Mouse (Mus musculus): ENCODE measurements around the gene Akr1c18. TPM values are rescaled to one million over a fixed set of nuclear protein-coding genes. Genes with fewer than 3 reads are reported as not detected.
"Not testable (repeated sequence)": the region's sequence is repeated elsewhere in the genome, so short reads cannot be mapped to it uniquely, and the experiment has no call there.

Akr1c18 gene
- polyA plus RNA-seq (2015; fragmentation: Nextera tagmentation; extraction: Ambion mirVana) = 0.27 TPM in 1 of 2 replicates, not detected in the other

- H3K27me3 ChIP-seq (replicated peaks) = no peaks in the 10 kb centered on the region
- H3K4me1 ChIP-seq = no peaks in the 10 kb centered on the region
- no peak within 1 kb of the TSS for H3K27ac ChIP-seq (replicated peaks)
- no peak within 1 kb of the TSS for H3K9ac ChIP-seq (replicated peaks)
- no peak within 1 kb of the TSS for H3K4me3 ChIP-seq (replicated peaks)
- WGBS = 52% methylated on average over 5 of the region's 5 CpGs
- H3K9me3 ChIP-seq (replicated peaks) = no peaks in the 10 kb centered on the region
- H3K4me2 ChIP-seq = no peak within 1 kb of the TSS
- no peak for ATAC-seq (ENCODE audit: low FRiP score)
- H3K36me3 ChIP-seq = no peaks in the 10 kb centered on the region
Observed at GRCm38 (mm10) chr13:4150518-4150917, at the start of gene Akr1c18. Akr1c18 (minus strand) TSS chr13:4150654.

DNA sequence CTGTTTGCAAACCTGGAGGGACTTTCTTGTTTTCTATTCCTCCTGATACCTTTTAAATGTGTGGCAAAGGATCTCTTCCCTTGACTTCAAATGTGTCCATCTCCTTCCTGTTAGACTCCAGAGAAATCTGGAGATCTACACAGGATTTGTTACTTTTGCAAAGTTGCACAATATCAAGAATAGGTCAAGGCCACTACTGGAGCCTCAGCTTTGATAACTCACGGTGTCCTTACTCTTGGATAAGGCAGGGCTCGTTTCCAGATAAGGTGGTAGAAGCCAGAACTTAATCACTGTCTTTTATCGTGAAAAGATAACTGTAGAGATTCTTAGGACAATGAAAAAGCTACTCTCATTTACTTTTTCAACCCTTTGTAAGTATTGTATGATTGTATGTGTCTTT lies 42.1 kb upstream of the Akr1c18 start:
- no peaks in the 10 kb centered on the region for H3K9me3 ChIP-seq (replicated peaks)
- H3K9ac ChIP-seq (replicated peaks) = no peak overlapping the region
- no peak overlapping the region for H3K27ac ChIP-seq (replicated peaks)
- no peak overlapping the region for H3K4me2 ChIP-seq
- WGBS = 83% methylated on average over 3 of the region's 3 CpGs
- no peaks in the 10 kb centered on the region for H3K27me3 ChIP-seq (replicated peaks)
- no peaks in the 10 kb centered on the region for H3K4me1 ChIP-seq
- no peak for ATAC-seq (ENCODE audit: low FRiP score)
- no peaks in the 10 kb centered on the region for H3K36me3 ChIP-seq
- H3K4me3 ChIP-seq (replicated peaks) = no peak overlapping the region

DNA sequence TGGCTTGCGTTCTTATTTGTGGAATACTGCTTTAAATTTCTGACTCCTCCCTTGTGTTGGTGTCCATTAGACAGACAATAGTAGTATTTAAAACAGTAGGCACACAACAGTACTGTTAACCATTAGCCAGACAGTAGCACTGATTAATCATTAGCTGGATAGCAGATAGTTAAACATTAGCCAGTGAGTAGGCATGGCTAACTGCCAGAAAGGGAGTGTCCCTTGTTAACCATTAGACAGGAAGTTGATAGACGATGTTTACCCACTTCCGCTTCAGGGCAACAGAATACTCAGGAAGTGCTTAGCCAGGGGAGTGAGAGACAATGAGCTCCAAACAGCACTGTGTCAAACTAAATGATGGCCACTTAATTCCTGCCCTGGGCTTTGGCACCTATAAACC lies 40.5 kb upstream of the Akr1c18 start, which contains the start of gene Akr1c13:
Akr1c13 (plus strand) TSS at position 247 of the 400 bp plus-strand sequence.
- Histone ChIP-seq H3K9ac (replicated peaks) (no peak within 1 kb of the TSS), H3K27ac (replicated peaks) (no peak within 1 kb of the TSS), H3K4me2 (no peak within 1 kb of the TSS), H3K36me3 (no peaks in the 10 kb centered on the region), H3K9me3 (replicated peaks) (no peaks in the 10 kb centered on the region), H3K4me3 (replicated peaks) (no peak within 1 kb of the TSS), H3K27me3 (replicated peaks) (no peaks in the 10 kb centered on the region), H3K4me1 (no peaks in the 10 kb centered on the region)
- ATAC-seq (ENCODE audit: low FRiP score) = no peak
- WGBS = 48% methylated on average over 3 of the region's 3 CpGs

DNA sequence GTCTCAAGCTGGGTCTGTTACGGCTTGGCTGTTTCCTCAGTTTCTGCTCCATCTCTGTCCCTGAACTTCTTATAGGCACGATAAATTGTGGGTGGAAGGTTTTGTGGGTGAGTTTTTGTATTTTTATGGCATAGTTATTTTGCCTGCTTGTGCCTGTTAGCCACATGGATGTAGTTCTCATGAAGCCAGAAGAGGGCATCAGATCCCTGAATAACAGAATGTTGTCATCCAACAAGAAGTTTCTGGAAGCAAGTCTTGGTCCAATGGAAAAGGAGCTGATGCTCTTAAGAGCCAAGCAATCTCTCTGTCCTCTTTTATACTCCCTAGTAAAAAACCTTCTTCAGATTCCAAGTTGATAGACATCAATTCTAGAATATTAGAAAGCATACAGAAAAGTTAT lies 37.7 kb upstream of the Akr1c18 start:
- Histone ChIP-seq H3K27ac (replicated peaks) (no peak overlapping the region), H3K4me2 (no peak overlapping the region), H3K4me1 (no peaks in the 10 kb centered on the region), H3K36me3 (no peaks in the 10 kb centered on the region), H3K9ac (replicated peaks) (no peak overlapping the region), H3K27me3 (replicated peaks) (no peaks in the 10 kb centered on the region), H3K4me3 (replicated peaks) (no peak overlapping the region), H3K9me3 (replicated peaks) (no peaks in the 10 kb centered on the region)
- WGBS = 88% methylated on average over 2 of the region's 2 CpGs
- no peak for ATAC-seq (ENCODE audit: low FRiP score)

DNA sequence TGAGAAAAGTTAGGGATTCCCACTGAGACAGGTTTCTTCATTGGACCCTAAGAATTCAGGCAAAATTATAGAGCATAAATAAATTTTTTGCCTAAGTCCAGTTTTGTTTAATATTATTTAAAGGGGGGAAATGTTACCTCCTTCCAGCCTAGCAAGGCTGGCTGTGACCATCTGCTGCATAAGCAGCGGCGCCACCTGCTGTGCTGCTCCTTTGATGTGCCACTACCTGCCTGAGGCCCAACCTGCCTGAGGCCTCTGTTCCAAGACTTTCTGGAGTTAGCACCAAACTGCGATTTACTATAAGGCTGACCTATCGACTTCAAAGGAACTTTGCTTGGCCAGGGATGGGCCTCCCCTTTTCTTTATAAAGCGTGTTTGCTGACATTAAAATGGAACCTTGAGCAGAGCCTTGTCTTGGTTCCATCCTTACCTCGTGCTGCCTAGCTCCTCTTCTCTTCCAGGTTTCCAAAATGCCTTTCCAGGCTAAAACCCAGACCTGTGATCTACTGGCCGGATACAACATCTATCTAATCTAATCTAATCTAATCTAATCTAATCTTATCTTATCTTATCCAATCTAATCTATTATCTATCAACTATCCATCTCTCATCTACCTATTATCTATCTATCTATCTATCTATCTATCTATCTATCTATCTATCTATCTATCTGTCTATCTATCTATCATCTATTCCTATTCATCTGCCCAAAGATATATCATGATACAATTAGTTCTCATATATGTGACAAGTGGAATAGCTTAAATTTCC lies 36.4 kb upstream of the Akr1c18 start:
- H3K9me3 ChIP-seq (replicated peaks); H3K4me1 ChIP-seq; H3K27ac ChIP-seq (replicated peaks); H3K4me3 ChIP-seq (replicated peaks); H3K9ac ChIP-seq (replicated peaks); H3K27me3 ChIP-seq (replicated peaks); ATAC-seq (ENCODE audit: low FRiP score); H3K4me2 ChIP-seq; H3K36me3 ChIP-seq: not testable (repeated sequence)
- 85% methylated on average over 7 of the region's 7 CpGs for WGBS

GRCm38 (mm10) chr13:4183116-4183515 lies 32.7 kb upstream of the Akr1c18 start:
- no peak overlapping the region for H3K4me2 ChIP-seq
- 59% methylated on average over 9 of the region's 9 CpGs for WGBS
- H3K9ac ChIP-seq (replicated peaks) = no peak overlapping the region
- H3K9me3 ChIP-seq (replicated peaks) = no peaks in the 10 kb centered on the region
- H3K36me3 ChIP-seq = no peaks in the 10 kb centered on the region
- H3K4me3 ChIP-seq (replicated peaks) = no peak overlapping the region
- no peaks in the 10 kb centered on the region for H3K27me3 ChIP-seq (replicated peaks)
- no peak for ATAC-seq (ENCODE audit: low FRiP score)
- no peak overlapping the region for H3K27ac ChIP-seq (replicated peaks)
- no peaks in the 10 kb centered on the region for H3K4me1 ChIP-seq

- H3K4me3 ChIP-seq (replicated peaks); ATAC-seq (ENCODE audit: low FRiP score); H3K36me3 ChIP-seq; H3K27ac ChIP-seq (replicated peaks); H3K9ac ChIP-seq (replicated peaks); H3K9me3 ChIP-seq (replicated peaks); H3K4me2 ChIP-seq; H3K4me1 ChIP-seq; H3K27me3 ChIP-seq (replicated peaks): not testable (repeated sequence)
- WGBS = 87% methylated on average over 4 of the region's 4 CpGs
Observed at GRCm38 (mm10) chr13:4181321-4181720, 30.9 kb upstream of the Akr1c18 start.

DNA sequence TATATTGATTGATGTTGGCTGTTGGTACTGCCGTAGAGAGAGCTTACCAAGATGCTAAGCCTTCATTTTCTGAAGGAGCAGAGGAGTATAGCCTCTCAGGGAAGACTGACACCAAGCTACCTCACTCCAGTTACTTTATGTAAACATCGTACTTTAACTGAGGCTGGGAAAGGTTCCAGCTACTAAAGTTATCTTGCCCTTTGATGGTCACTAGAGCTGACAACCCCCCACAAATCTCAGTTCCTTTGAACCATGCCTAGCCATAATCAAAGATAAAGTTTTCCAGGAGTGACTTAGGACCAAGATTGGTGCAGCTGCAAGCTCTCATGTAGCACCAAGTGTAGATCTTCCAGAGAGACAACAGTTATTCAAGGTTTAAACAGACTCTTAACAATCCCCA lies 22.5 kb upstream of the Akr1c18 start:
- H3K36me3 ChIP-seq = no peaks in the 10 kb centered on the region
- 77% methylated on average over 2 of the region's 2 CpGs for WGBS
- H3K4me2 ChIP-seq = no peak overlapping the region
- no peak for ATAC-seq (ENCODE audit: low FRiP score)
- H3K4me3 ChIP-seq (replicated peaks) = no peak overlapping the region
- H3K9me3 ChIP-seq (replicated peaks) = no peaks in the 10 kb centered on the region
- no peak overlapping the region for H3K9ac ChIP-seq (replicated peaks)
- H3K27ac ChIP-seq (replicated peaks) = no peak overlapping the region
- no peaks in the 10 kb centered on the region for H3K4me1 ChIP-seq
- H3K27me3 ChIP-seq (replicated peaks) = no peaks in the 10 kb centered on the region

DNA sequence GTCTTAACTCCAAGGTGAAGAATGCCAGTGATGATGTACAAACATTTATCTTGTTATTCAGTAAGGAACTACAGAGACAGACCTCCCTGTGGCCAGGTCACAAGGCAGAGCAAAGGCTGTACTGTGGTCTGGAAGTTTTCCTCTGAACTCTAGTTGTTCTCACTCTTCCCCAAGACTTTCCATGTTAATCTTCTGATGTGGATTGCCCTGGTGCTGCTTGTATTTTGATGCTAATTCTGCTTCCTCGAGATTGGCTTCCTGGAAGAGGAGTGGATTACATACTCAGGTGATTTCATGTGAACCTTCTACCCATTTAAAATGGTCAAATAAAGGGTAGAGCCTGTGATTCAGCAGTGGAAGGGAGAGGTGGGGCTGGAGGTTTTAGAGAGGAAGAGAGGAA lies 17.6 kb upstream of the Akr1c18 start:
- 58% methylated on average over 1 of the region's 1 CpGs for WGBS
- Histone ChIP-seq H3K4me3 (replicated peaks) (no peak overlapping the region), H3K4me1 (no peaks in the 10 kb centered on the region), H3K27me3 (replicated peaks) (no peaks in the 10 kb centered on the region), H3K9ac (replicated peaks) (no peak overlapping the region), H3K27ac (replicated peaks) (no peak overlapping the region), H3K9me3 (replicated peaks) (no peaks in the 10 kb centered on the region), H3K4me2 (no peak overlapping the region), H3K36me3 (no peaks in the 10 kb centered on the region)
- no peak for ATAC-seq (ENCODE audit: low FRiP score)

GRCm38 (mm10) chr13:4155286-4155685 lies 4.8 kb upstream of the Akr1c18 start:
- H3K9ac ChIP-seq (replicated peaks) = no peak overlapping the region

GRCm38 (mm10) chr13:4153593-4153992 lies 3.1 kb upstream of the Akr1c18 start:
- 82% methylated on average over 3 of the region's 3 CpGs for WGBS
- no peak overlapping the region for H3K27ac ChIP-seq (replicated peaks)
- H3K4me2 ChIP-seq = no peak overlapping the region
- no peak for ATAC-seq (ENCODE audit: low FRiP score)
- H3K36me3 ChIP-seq = no peaks in the 10 kb centered on the region
- no peak overlapping the region for H3K9ac ChIP-seq (replicated peaks)
- H3K4me1 ChIP-seq = no peaks in the 10 kb centered on the region
- H3K9me3 ChIP-seq (replicated peaks) = no peaks in the 10 kb centered on the region
- H3K27me3 ChIP-seq (replicated peaks) = no peaks in the 10 kb centered on the region
- H3K4me3 ChIP-seq (replicated peaks) = no peak overlapping the region

More at GRCm38 (mm10) chr13:4155286-4155685, 4.8 kb upstream of the Akr1c18 start:
- no peak overlapping the region for H3K4me2 ChIP-seq
- WGBS = 58% methylated on average over 2 of the region's 2 CpGs
- ATAC-seq (ENCODE audit: low FRiP score) = no peak
- H3K36me3 ChIP-seq = no peaks in the 10 kb centered on the region
- no peak overlapping the region for H3K4me3 ChIP-seq (replicated peaks)
- no peak overlapping the region for H3K27ac ChIP-seq (replicated peaks)
- no peaks in the 10 kb centered on the region for H3K9me3 ChIP-seq (replicated peaks)
- H3K27me3 ChIP-seq (replicated peaks) = no peaks in the 10 kb centered on the region
- no peaks in the 10 kb centered on the region for H3K4me1 ChIP-seq

DNA sequence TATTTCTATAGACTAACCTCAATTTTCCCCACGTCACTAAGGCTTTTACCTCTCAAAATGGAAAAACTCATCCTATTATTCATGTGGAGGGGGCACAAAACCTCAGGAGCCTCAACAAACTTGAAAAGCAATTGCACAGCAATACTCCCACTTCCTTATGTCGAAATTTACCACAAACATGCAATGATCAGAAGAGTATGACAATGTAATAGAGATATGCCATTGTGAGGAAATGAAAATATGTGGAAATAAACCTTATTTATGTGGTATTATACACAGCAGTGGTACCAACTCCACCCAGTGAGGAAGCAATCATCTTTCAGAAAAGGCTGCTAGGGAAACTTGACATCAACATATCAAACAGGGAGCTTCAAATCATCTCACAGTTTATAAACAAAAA lies 2.5 kb upstream of the Akr1c18 start:
- no peak overlapping the region for H3K4me3 ChIP-seq (replicated peaks)
- no peaks in the 10 kb centered on the region for H3K27me3 ChIP-seq (replicated peaks)
- H3K4me2 ChIP-seq = no peak overlapping the region
- H3K4me1 ChIP-seq = no peaks in the 10 kb centered on the region
- H3K9me3 ChIP-seq (replicated peaks) = no peaks in the 10 kb centered on the region
- WGBS = 74% methylated on average over 2 of the region's 2 CpGs
- no peaks in the 10 kb centered on the region for H3K36me3 ChIP-seq
- no peak overlapping the region for H3K27ac ChIP-seq (replicated peaks)
- H3K9ac ChIP-seq (replicated peaks) = no peak overlapping the region
- no peak for ATAC-seq (ENCODE audit: low FRiP score)

All from neural tube, embryonic 15.5 days (tissue).